Mouse (Mus musculus): ENCODE data around the gene Ddx21. TPM values are rescaled to one million over a fixed set of nuclear protein-coding genes. Genes with fewer than 3 reads are reported as not detected.
A peak's percentile ranks its signal among the peaks of the same experiment; 100 is the strongest.
"Not testable (repeated sequence)": the region's sequence is repeated elsewhere in the genome, so short reads cannot be mapped to it uniquely, and the experiment has no call there.

The Ddx21 gene
- total RNA-seq (2021), result 10 to 100 TPM; 75.4 to 79.8 TPM
- long read RNA-seq, experiment 1, full-length matches to known transcripts, result 26 of 33 reads
- long read RNA-seq, experiment 1, partial matches to known transcripts, result 2 of 33 reads
- long read RNA-seq, experiment 1, other reads (novel, unspliced or antisense), result 5 of 33 reads
- long read RNA-seq, experiment 2, full-length matches to known transcripts, result 14 of 31 reads
- long read RNA-seq, experiment 2, partial matches to known transcripts, result 17 of 31 reads
- long read RNA-seq, experiment 2, other reads (novel, unspliced or antisense), result 0 of 31 reads

DNA sequence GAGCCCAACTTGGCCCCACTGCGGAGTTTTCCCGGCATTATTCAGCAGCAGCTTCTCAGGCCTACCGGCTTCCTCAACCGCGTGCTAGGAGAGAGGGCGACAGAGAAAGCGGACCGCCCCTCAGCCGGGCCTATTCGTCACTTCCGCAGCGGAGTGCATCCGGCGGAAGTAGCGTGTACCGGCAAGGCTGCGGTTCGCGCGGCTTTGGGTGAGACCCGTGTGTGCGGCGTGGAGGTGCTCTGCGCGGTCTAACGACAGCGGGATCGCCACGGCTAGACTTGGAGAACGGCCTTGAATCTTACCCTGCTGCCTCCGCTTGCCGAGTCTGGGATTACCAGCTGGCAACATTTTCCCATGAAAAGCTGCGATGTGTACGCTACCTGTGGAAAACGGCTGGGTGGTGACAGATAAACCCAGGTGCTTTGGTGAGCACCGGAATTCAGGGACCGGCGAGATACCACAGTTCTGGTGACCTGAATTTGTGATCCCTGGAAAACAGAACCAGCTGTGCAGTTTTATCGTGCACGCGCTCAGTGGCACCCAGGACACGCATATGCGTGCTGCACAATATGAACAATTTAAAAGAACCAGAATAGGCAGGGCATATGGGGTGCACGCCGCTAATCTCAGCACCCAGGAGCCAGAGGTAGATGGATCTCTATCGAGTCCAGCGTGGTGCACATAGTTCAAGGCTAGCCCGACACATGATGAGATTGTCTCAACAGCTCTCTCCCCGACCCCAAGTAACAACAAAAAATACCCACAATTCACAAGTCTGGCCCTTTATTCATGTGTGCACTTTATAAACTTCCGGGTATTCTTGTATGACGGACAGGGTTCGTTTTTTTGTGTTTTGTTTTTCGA, at the start of gene Ddx21:
Gene Ddx21 (minus strand): TSS at position 105 of the 864 bp plus-strand sequence.
- peak; percentile 88 for DNase-seq (ENCODE audit: low spot score in 2 of 2)

DNA sequence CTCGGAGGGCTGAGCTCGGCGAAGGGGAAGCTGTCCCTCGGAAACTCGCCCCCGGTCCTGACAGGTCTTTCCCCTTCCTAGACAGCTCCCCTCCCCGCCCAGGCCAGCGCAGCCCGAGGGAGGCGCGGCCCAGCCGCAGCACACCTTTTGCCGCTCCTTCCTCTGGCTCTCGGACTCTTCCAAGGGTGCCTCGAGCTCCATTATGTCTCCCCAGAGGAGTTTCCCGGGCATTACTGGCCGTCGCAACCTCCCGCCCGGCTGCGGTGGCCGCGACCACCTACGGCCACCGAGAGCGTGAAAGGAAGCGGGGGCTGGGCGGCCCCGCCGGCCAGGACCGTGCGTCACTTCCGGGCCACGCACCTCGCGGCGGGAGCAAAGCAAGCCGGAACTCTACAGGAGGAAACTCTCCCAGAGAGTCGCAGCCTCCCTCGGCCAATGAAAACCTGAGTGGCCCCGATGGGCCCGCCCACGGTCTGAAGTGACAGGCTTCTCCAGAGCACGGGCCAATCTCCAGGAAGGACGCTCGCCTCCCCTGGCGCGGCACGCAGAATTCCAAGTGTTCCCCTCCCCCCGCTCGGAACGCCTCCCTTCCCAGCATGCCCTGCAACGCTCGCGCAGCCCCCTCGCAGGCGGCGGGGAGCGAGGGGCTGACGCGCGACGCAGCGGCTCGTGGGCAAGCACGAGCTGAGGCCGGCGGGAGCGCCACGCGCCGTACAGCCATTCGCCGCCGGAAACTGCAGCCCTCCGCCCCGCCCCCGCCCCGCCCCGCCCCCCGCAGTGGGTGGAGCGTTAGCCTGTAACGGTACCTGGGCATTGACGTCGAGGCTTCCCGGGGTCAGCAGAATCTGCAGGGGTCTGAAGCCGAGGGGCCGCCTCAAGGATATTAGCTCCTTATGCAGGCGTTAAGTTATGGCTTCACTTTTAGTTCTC, 49.1 kb upstream of the Ddx21 start, which contains the start of gene Ddx50:
Gene Ddx50 (minus strand): TSS at position 338 of the 930 bp plus-strand sequence.
- peak; percentile 93 to 97 for DNase-seq (ENCODE audit: low spot score in 2 of 2)

DNA sequence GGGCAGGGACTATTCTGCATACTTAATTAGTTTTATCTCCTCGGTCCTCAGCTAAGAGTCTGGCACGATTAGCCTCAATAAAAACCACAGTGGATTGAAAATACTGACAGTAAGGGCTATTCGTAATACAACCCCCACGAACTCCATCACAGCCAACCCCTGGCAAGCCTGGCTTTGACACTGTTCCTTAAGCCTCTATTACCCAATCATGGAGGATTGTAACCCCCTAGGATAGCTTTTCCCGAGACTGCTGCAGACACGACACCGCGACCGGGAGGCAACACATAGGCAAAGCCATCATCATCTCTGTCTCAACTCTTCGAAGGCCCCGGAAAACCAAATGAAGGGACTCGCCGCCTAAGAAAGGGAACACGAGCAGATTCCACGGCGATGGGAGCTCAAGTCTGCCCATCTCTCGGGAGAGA, 48.3 kb upstream of the Ddx21 start:
- no peak for DNase-seq (ENCODE audit: low spot score in 2 of 2)

DNA sequence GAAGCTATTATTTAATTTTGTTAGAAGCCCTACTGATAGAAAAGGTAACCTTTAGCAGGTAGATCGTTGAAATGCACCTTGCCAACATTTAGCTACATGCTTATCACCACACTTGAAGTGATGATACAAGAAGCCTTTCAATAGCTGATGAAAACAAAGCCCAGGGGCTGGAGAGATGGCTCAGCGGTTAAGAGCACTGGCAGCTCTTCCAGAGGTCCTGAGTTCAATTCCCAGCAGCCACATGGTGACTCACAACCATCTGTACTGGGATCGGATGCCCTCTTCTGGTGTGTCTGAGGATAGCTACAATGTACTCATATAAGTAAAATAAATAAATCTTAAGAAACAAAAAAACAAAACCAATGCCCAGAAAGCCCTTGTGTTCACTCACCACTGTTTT, 2.1 kb upstream of the Ddx21 start:
- DNase-seq (ENCODE audit: low spot score in 2 of 2), result no peak

DNA sequence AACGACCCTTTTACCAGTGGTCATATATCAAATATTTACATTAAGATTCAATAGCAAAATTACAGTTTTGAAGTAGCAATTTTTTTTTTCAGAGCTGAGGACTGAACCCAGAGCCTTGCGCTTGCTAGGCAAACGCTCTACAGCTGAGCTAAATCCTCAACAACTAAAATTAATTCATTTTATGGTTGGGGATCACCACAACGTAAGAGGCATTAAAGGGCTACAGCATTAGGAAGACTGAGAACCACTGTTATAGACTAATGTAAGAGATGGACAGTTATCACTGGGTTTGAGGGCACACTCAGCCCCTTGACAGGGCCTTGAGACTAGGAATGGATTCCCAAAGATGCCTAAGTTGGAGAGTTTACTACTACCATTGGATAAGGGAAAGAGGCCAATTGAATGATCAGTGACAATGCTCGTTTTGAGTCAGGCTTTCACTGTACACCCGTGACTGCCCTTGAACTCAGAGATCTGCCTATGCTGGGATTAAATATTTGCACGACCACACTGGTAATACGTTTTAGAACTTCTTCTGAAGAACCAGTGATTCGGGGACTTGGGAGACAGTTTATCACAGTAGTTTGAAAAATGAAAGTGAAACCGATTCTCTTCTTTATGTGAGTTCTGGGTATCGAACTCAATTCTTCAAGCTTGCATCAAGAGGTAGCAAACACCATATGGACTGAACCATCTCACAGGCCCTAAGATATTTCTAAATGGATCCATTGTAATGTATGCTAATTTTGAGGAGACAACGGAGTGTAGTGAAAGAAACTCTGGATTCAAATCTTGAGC, 1.4 kb upstream of the Ddx21 start:
- DNase-seq (ENCODE audit: low spot score in 2 of 2), result no peak

DNA sequence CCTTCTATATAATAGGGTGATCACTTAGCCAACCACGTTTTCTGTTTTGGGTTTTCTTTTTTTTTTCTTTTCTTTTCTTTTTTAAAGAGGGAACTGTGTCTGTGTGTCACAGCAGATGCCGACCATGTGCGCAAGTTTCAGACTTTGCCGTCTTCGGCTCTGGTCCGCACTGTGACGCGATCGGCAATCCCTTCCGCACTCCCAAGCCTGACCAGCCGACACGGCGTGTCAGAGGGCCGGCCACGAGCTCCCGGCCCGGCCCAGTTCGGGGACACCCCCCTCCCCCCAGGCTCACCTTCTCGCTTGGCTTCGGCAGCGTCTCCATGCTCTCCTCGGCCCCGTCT, 276 bp downstream of the Ddx21 start:
- no peak for DNase-seq (ENCODE audit: low spot score in 2 of 2)

DNA sequence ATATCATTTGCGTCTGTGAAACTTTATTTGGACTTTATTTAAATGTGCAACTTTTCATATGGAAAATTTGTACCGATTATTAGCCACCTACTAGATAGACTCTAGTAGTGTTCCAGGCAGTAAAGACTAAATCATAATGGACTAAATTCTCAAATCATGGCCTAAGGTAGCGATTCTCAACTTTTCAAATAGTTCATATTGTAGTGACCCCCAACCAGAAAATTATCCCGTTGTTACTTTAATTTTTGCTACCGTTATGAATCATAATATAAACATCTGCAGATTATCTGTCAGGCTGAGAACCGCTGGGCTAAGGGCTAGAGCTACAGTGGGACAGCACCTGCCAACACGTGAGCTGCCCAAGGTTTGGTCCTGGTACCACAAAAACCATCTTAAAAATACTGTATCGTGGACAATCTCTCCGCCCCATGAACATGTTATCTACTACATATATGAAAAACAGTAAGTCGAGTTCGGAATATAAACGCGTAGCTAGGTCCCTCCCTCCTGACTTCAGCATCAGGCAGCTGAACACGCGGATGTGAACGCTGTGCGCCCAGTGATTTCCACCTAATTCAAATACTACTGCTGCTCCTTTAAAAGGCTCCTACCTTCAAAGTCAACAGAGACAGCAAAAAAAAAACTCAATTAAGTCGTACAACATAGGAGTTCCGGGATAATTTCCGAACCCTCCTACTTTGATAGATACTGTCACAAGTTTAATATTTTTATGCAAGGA, 859 bp downstream of the Ddx21 start:
- no peak for DNase-seq (ENCODE audit: low spot score in 2 of 2)

DNA sequence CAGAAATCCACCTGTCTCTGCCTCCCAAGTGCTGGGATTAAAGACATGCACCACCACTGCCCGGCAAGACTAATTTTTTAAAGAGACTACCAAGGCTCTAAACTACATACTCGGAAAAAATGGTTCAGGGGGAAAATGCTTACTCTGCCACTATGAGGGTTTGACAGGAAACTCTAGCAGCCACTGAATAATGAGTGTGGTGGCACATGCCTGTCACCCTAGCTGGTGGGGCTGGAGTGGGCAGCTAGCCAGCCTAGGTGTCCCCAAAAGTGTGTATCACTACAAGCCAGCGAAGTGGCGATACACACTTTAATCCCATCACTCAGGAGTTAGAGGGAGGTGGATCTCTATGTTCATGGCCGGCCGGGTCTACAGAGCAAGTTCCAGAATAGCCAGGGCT, 2.0 kb downstream of the Ddx21 start:
- DNase-seq (ENCODE audit: low spot score in 2 of 2), result no peak

DNA sequence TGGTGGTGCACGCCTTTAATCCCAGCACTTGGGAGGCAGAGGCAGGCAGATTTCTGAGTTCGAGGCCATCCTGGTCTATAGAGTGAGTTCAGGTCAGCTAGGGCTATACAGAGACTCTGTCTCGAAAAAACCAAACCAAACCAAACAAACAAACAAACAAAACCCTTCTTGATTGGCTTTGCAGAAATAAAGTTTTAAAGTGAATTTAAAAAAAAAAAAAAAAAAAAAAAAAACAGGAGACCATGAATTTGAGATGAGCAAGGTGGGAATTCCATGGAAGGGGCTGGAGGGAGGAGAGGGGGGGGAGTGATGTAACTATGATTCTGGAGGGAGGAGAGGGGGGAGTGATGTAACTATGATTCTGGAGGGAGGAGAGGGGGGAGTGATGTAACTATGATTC, 2.8 kb downstream of the Ddx21 start:
- DNase-seq (ENCODE audit: low spot score in 2 of 2), result not testable (repeated sequence)

DNA sequence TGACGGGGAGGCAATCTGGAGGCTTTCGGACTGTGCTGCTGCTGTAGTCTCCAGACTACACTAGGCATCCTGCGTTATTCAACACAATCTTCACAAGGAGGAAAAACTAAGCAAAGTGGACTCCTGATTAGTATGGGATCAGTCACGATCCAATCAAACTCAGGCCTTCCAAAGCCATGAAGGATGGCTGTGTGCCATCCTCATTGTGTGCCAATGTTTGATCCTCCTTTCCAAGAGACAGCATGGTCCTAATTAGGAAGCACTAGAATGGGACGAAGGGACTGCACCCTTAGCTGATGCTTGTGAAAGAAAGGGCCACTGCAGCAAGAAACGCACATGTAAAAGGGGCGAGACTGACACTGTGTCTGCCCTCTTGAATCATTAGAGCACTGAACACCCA, 9.6 kb downstream of the Ddx21 start:
- no peak for DNase-seq (ENCODE audit: low spot score in 2 of 2)

DNA sequence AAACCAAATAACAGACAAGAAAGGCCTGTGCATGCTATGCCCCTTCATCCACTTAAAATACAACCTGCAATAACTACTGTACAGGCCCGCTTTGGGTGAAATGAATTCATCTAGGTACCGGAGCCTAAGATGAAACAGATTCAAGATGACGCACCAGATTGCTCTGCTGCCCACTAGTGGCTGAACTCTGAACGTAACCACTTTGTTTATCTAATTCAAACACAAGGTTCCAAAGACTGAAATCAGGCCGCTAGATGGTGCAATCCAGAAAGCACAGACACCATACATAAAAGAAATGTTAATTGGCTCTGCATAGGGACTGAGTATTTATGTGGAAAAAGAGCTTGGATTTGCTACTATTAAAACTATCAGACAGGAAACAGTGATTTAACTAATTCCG, 11.9 kb downstream of the Ddx21 start:
- peak; percentile 81 to 83 for DNase-seq (ENCODE audit: low spot score in 2 of 2)

DNA sequence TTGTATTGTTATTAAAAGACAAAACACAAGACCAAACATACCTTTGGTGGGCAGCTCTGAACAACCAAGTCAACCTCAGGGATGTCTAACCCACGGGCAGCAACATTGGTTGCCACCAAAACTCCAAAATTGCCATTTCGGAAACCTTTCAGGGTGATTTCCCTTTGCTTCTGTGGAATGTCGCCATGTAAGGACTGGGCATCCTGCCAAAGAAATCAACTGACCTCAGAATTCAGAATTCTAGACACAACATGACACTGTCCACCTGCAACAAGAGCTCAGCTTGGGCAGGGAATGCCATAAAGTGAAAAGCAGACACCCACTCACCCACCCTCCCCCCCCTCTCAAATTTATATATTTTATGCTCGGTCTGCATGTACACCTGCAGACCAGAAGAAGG, 13.5 kb downstream of the Ddx21 start:
- no peak for DNase-seq (ENCODE audit: low spot score in 2 of 2)

DNA sequence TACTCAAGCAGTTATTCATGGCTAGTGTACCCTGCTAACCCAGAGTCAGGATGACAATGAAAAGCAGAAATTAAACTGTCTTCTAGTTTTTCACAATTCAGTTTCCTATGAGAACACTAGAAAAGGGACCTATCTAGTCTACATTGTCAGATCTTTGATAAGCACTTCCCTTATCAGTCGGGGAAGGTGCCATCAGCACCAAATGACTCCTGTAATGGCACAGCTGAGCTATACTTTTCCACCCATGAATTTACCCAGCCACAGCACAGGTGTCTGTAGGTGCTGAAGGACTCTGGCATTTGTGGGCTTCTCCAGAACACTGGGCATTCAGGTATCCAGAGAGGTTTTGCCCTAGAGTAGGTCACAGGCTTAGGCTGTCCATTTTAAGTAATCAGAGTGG, 18.8 kb downstream of the Ddx21 start:
- no peak for DNase-seq (ENCODE audit: low spot score in 2 of 2)

DNA sequence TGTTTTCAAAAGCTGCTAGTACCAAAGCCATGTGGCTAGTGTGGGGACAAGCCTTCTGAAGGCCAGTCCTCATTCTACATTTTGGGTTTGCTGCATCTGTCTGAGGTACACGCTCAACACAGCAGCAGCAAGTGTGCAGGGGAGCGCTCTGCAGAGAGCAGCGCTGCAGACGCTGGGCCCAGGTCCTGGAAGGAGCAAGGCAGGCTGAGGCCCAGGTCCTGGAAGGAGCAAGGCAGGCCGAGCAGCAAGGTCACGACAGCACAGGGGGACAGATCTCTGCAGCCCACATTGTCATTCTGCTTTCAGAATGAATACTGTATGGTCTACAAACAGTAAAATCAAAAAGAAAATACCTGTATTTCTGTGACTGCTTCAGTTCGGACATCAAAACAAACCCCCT, 19.4 kb downstream of the Ddx21 start:
- no peak for DNase-seq (ENCODE audit: low spot score in 2 of 2)

DNA sequence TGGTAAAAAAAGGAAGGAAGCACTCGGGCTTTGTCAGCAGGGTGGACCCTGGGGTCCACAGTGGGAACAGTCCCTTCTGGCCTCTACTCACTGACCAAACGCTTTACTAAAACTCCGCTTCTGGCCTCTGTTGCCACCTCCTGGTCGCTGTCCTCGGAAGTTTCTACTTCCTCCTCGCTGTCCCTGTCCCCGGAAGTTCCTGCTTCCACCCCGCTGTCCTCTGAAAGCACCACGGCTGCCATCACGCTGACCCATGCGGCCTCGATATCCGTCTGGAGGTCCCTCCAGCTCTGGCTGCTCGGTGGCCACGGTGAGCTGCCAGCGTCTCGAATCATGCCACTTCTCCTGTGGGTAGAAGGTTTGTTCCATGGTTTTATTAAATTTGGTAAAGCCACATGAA, 19.8 kb downstream of the Ddx21 start:
- DNase-seq (ENCODE audit: low spot score in 2 of 2), result no peak

DNA sequence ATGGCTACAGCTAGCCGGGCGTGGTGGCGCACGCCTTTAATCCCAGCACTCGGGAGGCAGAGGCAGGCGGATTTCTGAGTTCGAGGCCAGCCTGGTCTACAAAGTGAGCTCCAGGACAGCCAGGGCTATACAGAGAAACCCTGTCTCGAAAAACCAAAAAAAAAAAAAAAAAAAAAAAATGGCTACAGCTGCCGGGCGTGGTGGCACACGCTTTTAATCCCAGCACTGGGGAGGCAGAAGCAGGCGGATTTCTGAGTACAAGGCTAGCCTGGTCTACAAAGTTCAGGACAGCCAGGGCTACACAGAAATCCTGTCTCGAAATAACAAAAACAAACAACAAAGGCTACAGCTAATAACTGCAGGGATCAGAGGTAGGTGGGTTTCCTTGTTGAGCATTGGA, 23.0 kb downstream of the Ddx21 start:
- not testable (repeated sequence) for DNase-seq (ENCODE audit: low spot score in 2 of 2)

DNA sequence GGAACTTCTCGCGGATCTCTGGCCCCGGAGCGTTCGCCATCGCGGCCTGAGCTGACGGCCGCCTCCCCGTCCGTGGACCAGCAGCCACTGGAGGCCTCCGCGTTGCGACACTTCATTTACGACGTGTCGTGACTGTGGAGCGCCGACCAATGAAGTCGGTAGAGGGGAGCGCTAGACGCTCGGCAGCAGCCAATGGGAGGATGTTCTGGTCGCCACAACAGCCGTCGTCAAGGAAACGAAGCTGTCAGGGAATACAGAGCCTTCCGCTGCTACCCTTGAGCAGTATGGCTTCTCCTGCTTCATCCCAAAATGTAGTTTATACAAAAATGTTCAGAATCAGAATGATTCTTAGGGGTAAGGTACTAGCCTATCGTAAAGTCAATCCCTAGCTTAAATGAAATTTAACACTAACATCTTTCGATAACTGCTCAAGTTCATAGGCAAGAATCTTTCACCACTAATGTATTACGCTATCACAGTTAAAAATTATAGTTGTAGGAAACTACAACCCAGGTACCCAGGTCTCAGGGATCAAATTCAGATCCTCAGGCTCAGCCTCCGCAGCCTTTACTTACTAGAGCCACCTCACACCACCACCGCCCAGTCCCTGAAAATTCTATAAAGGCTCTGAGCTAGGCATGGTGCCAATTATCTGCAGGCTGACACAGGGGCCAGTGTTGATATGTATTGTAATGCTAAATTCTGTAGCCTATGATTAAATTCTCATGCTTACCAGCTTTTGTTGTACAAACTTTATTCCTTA, 23.6 kb downstream of the Ddx21 start, which contains the start of gene Kif1bp:
Gene Kif1bp (minus strand): TSS at position 120 of the 763 bp plus-strand sequence.
- peak; percentile 91 for DNase-seq (ENCODE audit: low spot score in 2 of 2)

DNA sequence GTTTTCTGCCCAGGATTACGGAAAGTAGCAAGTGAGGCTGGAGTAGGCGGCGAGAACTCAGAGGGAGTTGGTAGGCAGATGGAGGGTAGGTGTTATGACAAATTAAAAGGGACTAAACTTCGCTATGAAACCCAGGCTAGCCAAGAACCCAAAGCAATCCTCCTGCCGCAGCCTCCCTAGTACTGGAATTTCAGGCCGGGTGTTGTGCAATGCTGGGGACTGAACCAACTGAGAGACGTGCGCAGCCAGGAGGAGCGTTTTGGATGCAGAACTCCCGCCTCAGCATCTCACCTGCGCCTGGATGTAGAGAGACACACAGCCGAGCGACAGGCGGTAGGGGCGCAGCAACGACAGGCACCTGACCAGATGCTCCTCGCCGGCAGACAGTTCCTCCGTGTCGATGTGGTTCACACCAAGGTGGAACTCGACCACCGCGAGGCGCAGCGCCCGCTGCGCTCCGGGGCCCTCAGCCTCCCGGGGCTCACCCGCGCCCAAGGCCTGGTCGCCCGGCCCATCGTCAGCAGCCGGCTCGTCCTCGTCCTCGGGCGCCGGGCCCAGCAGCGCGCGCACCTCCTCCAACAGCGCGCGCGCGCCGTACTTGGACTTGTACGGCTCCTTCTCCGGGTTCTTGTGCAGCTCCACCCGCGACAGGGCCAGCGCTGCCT, 24.3 kb downstream of the Ddx21 start:
- DNase-seq (ENCODE audit: low spot score in 2 of 2), result no peak
